Mouse (Mus musculus) MEL (cell line): ENCODE measurements around the gene Gmds.

Source experiments
- CHD1 ChIP-seq: IDR thresholded peaks from 2 replicates; pipeline ENCODE4 v1.6.1; 2012; ENCODE audit warnings: low read depth, mild to moderate bottlenecking, inconsistent platforms, low read length, improper control_type of control experiment
- CTCF ChIP-seq, 3 experiments: IDR thresholded peaks in 2 of 3; conservative IDR thresholded peaks in 1 of 3; 2 replicates each; pipeline ENCODE4 v1.5.1; 2011 to 2012; ENCODE audit warnings: low read length in 3 of 3, low read depth in 2 of 3, mild to moderate bottlenecking in 2 of 3, improper control_type of control experiment in 1 of 3, inconsistent platforms in 1 of 3, mixed read lengths in 1 of 3, moderate library complexity in 1 of 3; ENCODE audit not compliant: control insufficient read depth in 1 of 3, insufficient read depth in 1 of 3, poor library complexity in 1 of 3, severe bottlenecking in 1 of 3
- ELF1 ChIP-seq: IDR thresholded peaks from 2 replicates; pipeline ENCODE4 v1.6.1; 2014; ENCODE audit warnings: low read depth, mild to moderate bottlenecking, inconsistent platforms, low read length, improper control_type of control experiment, moderate library complexity
- HCFC1 ChIP-seq: IDR thresholded peaks from 2 replicates; pipeline ENCODE4 v1.6.1; 2012; ENCODE audit warnings: low read depth, mild to moderate bottlenecking, inconsistent platforms, low read length, improper control_type of control experiment, moderate library complexity
- MYB ChIP-seq: IDR thresholded peaks from 2 replicates; pipeline ENCODE4 v1.6.1; 2011; ENCODE audit warnings: mild to moderate bottlenecking, low read depth, low read length, improper control_type of control experiment
- NELFE ChIP-seq: IDR thresholded peaks from 2 replicates; pipeline ENCODE4 v1.6.1; 2011; ENCODE audit warnings: low read depth, low read length, improper control_type of control experiment
- POLR2A ChIP-seq, 2 experiments: IDR thresholded peaks; 2 replicates each; pipeline ENCODE4 v1.6.1; 2011 to 2012; ENCODE audit warnings: low read length in 2 of 2, mild to moderate bottlenecking in 2 of 2, control low read depth in 1 of 2, improper control_type of control experiment in 1 of 2, low read depth in 1 of 2, moderate library complexity in 1 of 2; ENCODE audit not compliant: control insufficient read depth in 1 of 2, insufficient read depth in 1 of 2, poor library complexity in 1 of 2
- POLR2AphosphoS2 ChIP-seq: IDR thresholded peaks from 2 replicates; pipeline ENCODE4 v1.6.1; 2011; ENCODE audit warnings: low read length, improper control_type of control experiment
- RCOR1 ChIP-seq: IDR thresholded peaks from 2 replicates; pipeline ENCODE4 v1.6.1; 2012; ENCODE audit warnings: low read depth, mild to moderate bottlenecking, inconsistent platforms, low read length, improper control_type of control experiment
- TCF12 ChIP-seq: IDR thresholded peaks from 2 replicates; pipeline ENCODE4 v1.6.1; 2014; ENCODE audit warnings: low read depth, mild to moderate bottlenecking, inconsistent platforms, low read length, improper control_type of control experiment, moderate library complexity
- UBTF ChIP-seq: IDR thresholded peaks from 2 replicates; pipeline ENCODE4 v1.6.1; 2012; ENCODE audit warnings: low read depth, mild to moderate bottlenecking, inconsistent platforms, low read length, improper control_type of control experiment, moderate library complexity, borderline replicate concordance; ENCODE audit not compliant: insufficient read depth

DNA sequence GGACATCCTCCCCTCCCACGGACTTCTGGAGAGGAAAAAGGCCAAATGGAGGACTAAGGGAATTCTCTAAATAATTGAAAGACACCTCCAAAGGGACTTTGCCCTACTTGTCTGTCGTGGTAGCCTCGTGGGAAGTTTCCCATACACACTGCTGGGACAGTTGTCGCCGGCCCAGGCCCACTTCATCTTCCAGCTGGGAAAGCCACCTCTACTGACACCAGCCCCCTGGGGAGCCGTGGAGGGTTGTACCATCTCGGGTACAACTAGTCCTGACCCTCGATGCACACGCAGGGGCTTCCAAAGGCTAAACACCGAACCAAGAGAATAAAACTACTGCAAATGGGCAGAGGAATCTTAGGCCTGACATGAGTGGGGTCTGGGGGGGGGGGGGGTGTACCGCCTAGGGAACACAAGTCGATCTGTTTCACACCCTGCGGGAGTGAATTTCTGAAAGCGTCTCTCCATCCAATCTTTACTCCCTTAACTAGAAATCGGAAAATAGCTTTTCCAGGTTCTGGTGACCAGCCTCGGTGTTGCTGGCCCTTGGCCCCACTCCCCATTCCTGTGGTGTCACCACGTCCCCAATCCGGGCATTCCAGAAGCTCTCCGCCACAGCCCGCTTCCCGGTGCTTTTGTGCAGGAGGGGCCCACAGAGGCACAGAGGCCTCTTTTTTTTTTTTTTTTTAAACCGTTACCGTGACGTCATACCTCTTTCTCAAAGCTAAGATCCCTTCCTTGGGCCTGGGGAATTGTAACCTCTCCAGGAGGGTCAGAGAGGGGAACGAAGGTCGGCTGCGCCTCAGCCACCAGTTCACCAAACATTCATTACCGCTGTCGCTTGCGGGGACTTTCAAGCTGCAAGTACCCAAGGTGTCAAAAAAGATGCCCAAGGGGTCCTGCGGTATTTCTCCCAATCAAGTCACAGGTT, 535.1 kb downstream of the Gmds start:
- no peak for TF ChIP-seq HCFC1
- TF ChIP-seq UBTF, result no peak
- TF ChIP-seq CTCF (IDR thresholded peaks at IDR 0.05 in 2 of 3, conservative IDR thresholded peaks at IDR 0.05 in 1 of 3; ENCODE audit: control insufficient read depth in 1 of 3, insufficient read depth in 1 of 3, low read depth in 2 of 3, low read length in 3 of 3, poor library complexity in 1 of 3, severe bottlenecking in 1 of 3), result no peak
- TF ChIP-seq POLR2A (IDR thresholded peaks at IDR 0.05; ENCODE audit: control insufficient read depth in 1 of 2, insufficient read depth in 1 of 2, low read depth in 1 of 2, low read length in 2 of 2, poor library complexity in 1 of 2), result no peak
- TF ChIP-seq ELF1, result no peak
- no peak for TF ChIP-seq MYB
- no peak for TF ChIP-seq TCF12
- TF ChIP-seq CHD1, result no peak
- no peak for TF ChIP-seq POLR2AphosphoS2
- TF ChIP-seq NELFE, result no peak
- no peak for TF ChIP-seq RCOR1
